Mouse (Mus musculus) heart, embryonic 12.5 days (tissue): ENCODE data around the gene Pkig. TPM values are rescaled to one million over a fixed set of nuclear protein-coding genes. Genes with fewer than 3 reads are reported as not detected.

Source experiments
- ATAC-seq: fragments of 200-750 bp; cut with Nextera tagmentation; 2 replicates; pipeline ENCODE4 v1.8.0; 2017; ENCODE audit warnings: moderate TSS enrichment, moderate library complexity; ENCODE audit not compliant: insufficient number of reproducible peaks, low FRiP score
- H3K27ac ChIP-seq: fragments of 300-500 bp; sonication (generic); 2 replicates; pipeline ENCODE4 v1.5.1; 2016; ENCODE audit warnings: mild to moderate bottlenecking, moderate library complexity; ENCODE audit not compliant: poor library complexity, severe bottlenecking
- H3K27me3 ChIP-seq: fragments of 300-500 bp; sonication (generic); replicated peaks from 2 replicates; pipeline ENCODE4 v1.6.1; 2016; ENCODE audit warnings: mild to moderate bottlenecking, moderate library complexity
- H3K36me3 ChIP-seq: fragments of 300-500 bp; sonication (generic); 2 replicates; pipeline ENCODE4 v1.6.1; 2016; ENCODE audit warnings: mild to moderate bottlenecking, moderate library complexity
- H3K4me1 ChIP-seq: fragments of 300-500 bp; sonication (generic); replicated peaks from 2 replicates; pipeline ENCODE4 v1.6.1; 2016; ENCODE audit warnings: mild to moderate bottlenecking
- H3K4me2 ChIP-seq: fragments of 300-500 bp; sonication (generic); 2 replicates; pipeline ENCODE4 v1.6.1; 2016; ENCODE audit warnings: mild to moderate bottlenecking, moderate library complexity
- H3K4me3 ChIP-seq: fragments of 300-500 bp; sonication (generic); 2 replicates; pipeline ENCODE4 v1.5.1; 2016; ENCODE audit warnings: mild to moderate bottlenecking
- H3K9ac ChIP-seq: fragments of 300-500 bp; sonication (generic); 2 replicates; pipeline ENCODE4 v1.6.1; 2016; ENCODE audit warnings: mild to moderate bottlenecking, moderate library complexity
- H3K9me3 ChIP-seq: fragments of 300-500 bp; sonication (generic); replicated peaks from 2 replicates; pipeline ENCODE4 v1.6.1; 2016; ENCODE audit warnings: mild to moderate bottlenecking, moderate library complexity
- WGBS: fragments of 180-500 bp; shearing (Covaris S2); methylation state at CpG from one replicate; pipeline ENCODE4 v1.1.7; 2016; 5-methylcytosine and 5-hydroxymethylcytosine counted together
- polyA plus RNA-seq: library from polyadenylated mRNA; unstranded; fragments of >200 nt; fragmentation: Nextera tagmentation; extraction: Ambion mirVana; gene quantifications from 2 replicates; pipeline ENCODE4 v1.2.1, GENCODE M21; 2016

The Pkig gene
- polyA plus RNA-seq, 1 experiment from 2014 or later = 233 TPM

DNA sequence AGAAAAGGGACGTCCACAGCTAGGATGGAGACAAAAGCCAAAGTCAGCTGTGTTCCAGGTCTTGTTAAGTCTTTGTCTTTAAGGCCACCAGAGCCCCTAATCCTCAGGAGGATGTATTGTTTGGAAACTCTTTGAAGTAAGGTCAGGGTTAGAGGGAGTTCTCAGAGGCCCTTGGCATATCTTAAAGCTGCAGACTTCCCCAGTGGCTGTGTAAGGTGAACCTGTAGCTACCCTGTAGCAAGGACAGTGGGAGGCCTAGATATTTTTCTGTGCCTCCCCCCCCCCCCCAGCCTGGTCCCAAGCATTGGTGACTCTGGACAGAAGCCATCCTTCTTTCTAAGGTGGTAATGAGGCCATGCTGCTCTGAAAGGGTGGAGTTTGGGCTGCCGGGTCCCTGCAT, 38.6 kb downstream of the Pkig start:
- WGBS = 44% methylated on average over 2 of the region's 2 CpGs
- Histone ChIP-seq H3K27ac (peak overlapping the region; percentile 94), H3K27me3 (no peaks in the 10 kb centered on the region), H3K4me2 (no peak overlapping the region), H3K36me3 (no peaks in the 10 kb centered on the region), H3K9ac (no peak overlapping the region), H3K4me3 (no peak overlapping the region), H3K9me3 (no peaks in the 10 kb centered on the region), H3K4me1 (peaks cover 73% of the 10 kb centered on the region)
- peak; percentile 54; the same call in 1 of the 2 replicates for ATAC-seq

DNA sequence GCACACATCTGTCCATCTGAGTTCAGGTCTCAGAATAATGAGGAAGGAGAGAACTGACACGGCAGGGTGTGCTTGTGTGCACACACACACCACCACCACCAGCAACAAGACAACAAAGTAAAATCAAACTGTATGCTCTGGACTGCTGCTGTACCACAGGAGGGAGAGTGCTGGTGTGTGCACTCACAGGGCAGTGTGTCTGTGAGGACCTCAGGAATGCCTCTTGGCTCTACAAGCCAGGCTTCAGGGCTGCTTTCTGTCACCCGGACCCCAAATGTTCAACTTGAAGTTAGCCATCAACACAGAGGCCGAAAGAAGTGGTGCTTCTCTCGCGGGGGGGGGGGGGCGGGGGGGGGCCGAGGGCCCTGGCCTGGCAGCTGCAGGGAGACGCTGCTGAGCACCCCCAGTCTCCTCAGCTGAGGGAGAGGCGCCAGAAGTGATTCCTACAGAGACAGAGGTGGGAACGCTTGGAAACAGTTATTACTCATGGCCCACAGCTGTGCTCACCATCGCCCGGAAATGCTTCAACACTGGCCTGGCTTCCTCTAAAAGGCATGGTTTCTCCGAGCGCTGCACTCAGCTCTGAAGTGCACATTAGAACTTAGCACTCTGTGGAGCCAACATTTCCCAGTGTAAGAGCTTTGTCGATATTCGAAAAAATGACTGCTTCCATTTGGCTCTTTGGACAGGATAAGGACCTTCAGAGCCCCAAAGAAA, 39.7 kb downstream of the Pkig start:
- Histone ChIP-seq H3K9ac (peak overlapping the region; percentile 67), H3K4me1 (peaks cover 73% of the 10 kb centered on the region), H3K4me2 (peak overlapping the region; percentile 45), H3K27me3 (no peaks in the 10 kb centered on the region), H3K9me3 (no peaks in the 10 kb centered on the region), H3K27ac (peak overlapping the region; percentile 94), H3K4me3 (no peak overlapping the region), H3K36me3 (no peaks in the 10 kb centered on the region)
- WGBS = 29% methylated on average over 16 of the region's 16 CpGs
- 0 out of 2 replicates have a peak, but pooled peaks have one; percentile 10 for ATAC-seq

DNA sequence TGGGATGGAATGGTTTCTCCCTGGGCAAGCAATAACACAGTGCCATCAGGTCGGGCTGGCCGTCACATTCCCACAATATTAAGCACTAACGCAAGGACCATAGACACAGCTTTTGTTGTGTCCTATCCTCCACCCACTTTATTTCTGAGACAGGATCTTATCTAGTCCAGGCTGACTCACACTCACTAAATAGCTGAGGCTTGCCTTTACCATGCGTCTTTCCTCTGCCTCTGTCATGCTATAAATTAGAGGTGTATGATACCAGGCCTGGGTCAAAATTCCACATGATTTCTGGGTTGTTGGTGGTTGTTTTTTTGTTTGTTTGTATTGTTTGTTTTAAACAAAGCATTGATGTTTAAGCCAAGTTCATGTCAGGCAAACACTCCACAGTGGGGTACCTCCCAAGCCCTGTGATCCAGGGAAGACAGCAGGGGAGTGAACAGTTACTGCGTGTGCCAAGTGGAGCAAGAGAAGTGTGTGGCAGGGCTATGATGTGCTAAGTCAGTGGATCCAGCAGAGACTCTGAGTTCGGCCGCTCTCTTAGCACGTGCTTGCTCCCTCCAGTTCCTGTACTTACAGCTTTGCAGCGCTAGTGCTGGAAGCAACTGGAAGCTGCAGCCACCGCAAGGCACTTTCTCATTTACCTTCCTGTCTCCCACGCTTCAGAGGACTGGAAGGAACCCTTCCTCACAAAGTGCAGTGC, 41.0 kb downstream of the Pkig start:
- no peaks in the 10 kb centered on the region for H3K27me3 ChIP-seq
- no peaks in the 10 kb centered on the region for H3K36me3 ChIP-seq
- peaks cover 71% of the 10 kb centered on the region for H3K4me1 ChIP-seq
- H3K4me3 ChIP-seq = no peak overlapping the region
- H3K9ac ChIP-seq = 0 out of 2 replicates have a peak overlapping the region, but pooled peaks have one; percentile 0
- no peak overlapping the region for H3K4me2 ChIP-seq
- WGBS = 65% methylated on average over 11 of the region's 11 CpGs
- H3K9me3 ChIP-seq = no peaks in the 10 kb centered on the region
- 0 out of 2 replicates have a peak overlapping the region, but pooled peaks have one; percentile 0 for H3K27ac ChIP-seq
- ATAC-seq = no peak

DNA sequence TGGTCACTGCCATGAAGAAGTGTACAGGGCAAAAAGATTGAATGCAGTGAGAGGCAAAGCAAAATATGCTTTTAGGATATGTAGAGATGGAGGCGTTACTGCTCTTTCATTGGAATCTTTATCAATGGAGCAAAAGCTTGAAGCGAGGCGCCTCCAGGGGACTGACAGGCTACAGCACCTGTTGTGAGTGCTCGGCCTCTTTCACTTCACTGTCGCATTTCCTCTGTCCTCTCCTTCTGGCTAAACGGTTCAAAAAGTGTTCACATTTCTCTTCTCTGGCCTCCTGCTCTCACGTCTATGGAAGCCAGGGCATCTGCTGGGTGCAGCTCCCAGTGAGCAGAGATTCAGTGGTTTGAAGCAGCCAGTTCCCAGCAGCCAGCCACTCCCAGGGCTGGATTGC, 44.2 kb downstream of the Pkig start:
- Histone ChIP-seq H3K9ac (peak overlapping the region; percentile 50), H3K4me2 (no peak overlapping the region), H3K9me3 (no peaks in the 10 kb centered on the region), H3K27ac (peak overlapping the region; percentile 36; the same call in 1 of the 2 replicates), H3K4me3 (no peak overlapping the region), H3K4me1 (peaks cover 56% of the 10 kb centered on the region), H3K36me3 (peaks cover 15% of the 10 kb centered on the region), H3K27me3 (no peaks in the 10 kb centered on the region)
- WGBS = 56% methylated on average over 7 of the region's 7 CpGs
- ATAC-seq = no peak

DNA sequence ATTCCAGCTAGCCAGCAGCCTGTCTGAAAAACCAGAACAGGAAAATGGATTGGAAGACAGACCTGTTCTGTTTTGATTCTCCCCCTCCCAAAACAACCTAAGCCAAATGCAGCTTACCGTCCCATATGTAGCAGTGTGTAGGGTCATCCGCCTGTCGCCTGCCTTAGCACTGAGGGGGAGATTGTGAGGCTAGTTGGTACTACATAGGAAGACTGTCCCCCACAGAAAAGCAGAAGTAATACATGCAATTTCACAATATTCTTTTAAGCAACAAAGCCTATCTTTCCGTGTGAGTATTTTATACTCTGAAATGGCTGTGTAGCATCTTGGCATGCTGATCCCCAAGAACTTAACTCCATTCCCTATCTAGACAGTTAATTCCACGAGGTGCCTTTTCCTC, 44.7 kb downstream of the Pkig start:
- no peaks in the 10 kb centered on the region for H3K27me3 ChIP-seq
- no peak overlapping the region for H3K4me3 ChIP-seq
- no peaks in the 10 kb centered on the region for H3K9me3 ChIP-seq
- peak overlapping the region; percentile 50 for H3K9ac ChIP-seq
- H3K36me3 ChIP-seq = peaks cover 15% of the 10 kb centered on the region
- WGBS = 64% methylated on average over 5 of the region's 5 CpGs
- peak overlapping the region; percentile 36; the same call in 1 of the 2 replicates for H3K27ac ChIP-seq
- H3K4me2 ChIP-seq = no peak overlapping the region
- peaks cover 52% of the 10 kb centered on the region for H3K4me1 ChIP-seq
- no peak for ATAC-seq

DNA sequence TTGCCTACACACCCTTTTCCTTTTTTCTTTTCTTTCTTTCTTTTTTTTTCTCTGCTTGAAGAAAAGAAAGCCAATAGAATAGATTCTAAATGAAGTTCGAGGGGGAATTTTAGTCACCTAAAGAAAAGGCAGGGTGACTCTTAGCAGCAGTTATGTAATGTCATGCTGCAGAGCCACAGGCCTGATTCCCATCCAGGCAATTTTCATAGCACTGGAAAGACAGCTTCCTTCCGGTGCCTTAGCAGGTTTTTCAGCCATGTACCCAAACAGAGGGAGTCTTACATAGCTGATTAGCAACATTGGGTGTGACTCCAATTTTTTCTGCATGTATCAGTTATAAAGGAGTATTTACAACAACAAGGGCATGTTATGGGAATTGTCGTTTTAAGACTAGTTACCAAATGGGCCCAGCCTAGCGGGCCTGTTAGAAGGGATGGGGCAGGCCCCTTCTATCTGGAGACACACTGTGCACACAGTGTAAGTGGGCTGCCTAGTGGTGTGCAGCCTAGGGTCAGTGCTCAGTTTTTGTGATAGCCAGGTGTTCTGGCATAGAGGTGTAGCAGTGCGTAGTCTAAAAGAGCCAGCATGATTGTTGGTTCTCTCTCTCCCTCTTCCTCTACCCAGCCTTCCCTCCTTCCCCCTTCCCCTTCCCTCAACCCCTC, 45.5 kb downstream of the Pkig start:
- Histone ChIP-seq H3K9me3 (no peaks in the 10 kb centered on the region), H3K4me1 (peaks cover 52% of the 10 kb centered on the region), H3K4me3 (no peak overlapping the region), H3K4me2 (no peak overlapping the region), H3K9ac (no peak overlapping the region), H3K27ac (no peak overlapping the region), H3K27me3 (no peaks in the 10 kb centered on the region), H3K36me3 (peaks cover 15% of the 10 kb centered on the region)
- no peak for ATAC-seq
- WGBS = 85% methylated on average over 5 of the region's 5 CpGs

DNA sequence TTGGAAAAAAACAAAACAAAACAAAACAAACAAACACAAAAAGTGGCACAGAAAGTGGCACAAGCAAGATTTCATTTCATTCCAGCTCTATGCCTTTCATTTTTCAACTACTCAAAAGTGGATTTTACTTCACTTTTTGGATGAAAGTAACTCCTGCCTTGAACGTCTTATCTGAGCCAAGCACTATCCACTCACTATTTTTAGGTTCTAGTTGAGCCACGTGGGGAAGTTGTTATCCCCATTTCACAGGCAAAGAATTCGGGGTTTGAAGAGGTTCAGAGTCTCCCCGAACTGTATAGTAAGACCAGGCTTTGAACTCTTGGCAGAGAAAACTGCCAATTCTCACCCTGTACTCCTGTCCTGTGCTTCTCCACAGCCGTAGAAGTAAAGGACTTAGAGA, 50.1 kb downstream of the Pkig start:
- whole genome bisulfite sequencing = 37% methylated on average over 5 of the region's 5 CpGs
- peaks cover 63% of the 10 kb centered on the region for H3K4me1 ChIP-seq
- H3K4me3 ChIP-seq = no peak overlapping the region
- no peak for ATAC-seq
- peak overlapping the region; percentile 44 for H3K27ac ChIP-seq
- H3K4me2 ChIP-seq = no peak overlapping the region
- peaks cover 15% of the 10 kb centered on the region for H3K36me3 ChIP-seq
- no peaks in the 10 kb centered on the region for H3K27me3 ChIP-seq
- no peak overlapping the region for H3K9ac ChIP-seq
- H3K9me3 ChIP-seq = no peaks in the 10 kb centered on the region

DNA sequence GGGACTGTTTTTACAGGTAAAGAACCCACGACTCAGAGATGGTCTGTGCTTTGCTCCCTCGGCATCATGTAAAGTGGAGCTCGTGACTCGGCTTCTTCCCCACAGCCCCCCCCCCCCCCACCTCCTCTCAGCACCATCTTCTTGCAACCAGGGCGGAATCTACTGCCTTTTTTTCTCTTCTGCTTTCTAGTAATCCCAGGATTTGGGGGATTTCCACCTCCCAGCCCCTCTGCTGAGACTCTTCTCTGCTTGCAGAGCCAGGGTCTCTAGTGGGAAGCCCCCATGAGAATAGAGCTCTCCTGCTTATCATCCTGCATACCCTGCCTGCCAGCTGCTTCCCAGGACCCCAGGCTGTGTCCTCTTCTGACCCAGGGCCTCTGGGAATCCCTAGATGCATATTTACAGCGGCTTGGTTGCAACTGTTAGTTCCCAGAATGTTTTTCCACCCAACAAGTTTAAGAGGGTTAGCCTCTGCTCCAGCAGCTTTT, 50.6 kb downstream of the Pkig start:
- H3K4me2 ChIP-seq = no peak overlapping the region
- peaks cover 15% of the 10 kb centered on the region for H3K36me3 ChIP-seq
- H3K27me3 ChIP-seq = no peaks in the 10 kb centered on the region
- H3K4me3 ChIP-seq = no peak overlapping the region
- H3K9ac ChIP-seq = no peak overlapping the region
- ATAC-seq = no peak
- no peaks in the 10 kb centered on the region for H3K9me3 ChIP-seq
- WGBS = 54% methylated on average over 6 of the region's 6 CpGs
- peaks cover 63% of the 10 kb centered on the region for H3K4me1 ChIP-seq
- H3K27ac ChIP-seq = peak overlapping the region; percentile 44

DNA sequence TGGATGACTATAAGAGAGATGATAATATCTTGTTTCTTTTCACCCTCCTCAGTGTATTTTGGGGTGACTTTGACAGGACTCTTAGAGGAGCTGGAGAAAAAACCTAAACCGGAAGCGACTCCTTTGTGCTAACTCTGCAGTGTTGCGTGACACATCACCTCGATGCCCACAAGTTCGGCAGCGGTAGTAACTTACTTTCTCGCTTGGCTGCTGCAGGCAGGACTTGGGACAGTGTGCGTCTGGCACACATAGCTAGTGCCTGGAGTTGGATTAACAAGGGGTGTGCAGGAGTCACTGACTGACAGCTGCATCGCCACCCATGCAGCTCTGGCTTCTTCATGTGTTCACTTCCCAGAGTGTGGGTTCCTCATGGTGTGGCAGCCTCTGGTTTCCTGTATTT, 51.8 kb downstream of the Pkig start:
- Histone ChIP-seq H3K4me3 (no peak overlapping the region), H3K9me3 (no peaks in the 10 kb centered on the region), H3K27me3 (no peaks in the 10 kb centered on the region), H3K36me3 (peaks cover 11% of the 10 kb centered on the region), H3K27ac (peak overlapping the region; percentile 43; the same call in 1 of the 2 replicates), H3K4me2 (no peak overlapping the region), H3K9ac (0 out of 2 replicates have a peak overlapping the region, but pooled peaks have one; percentile 43), H3K4me1 (peaks cover 51% of the 10 kb centered on the region)
- WGBS = 87% methylated on average over 9 of the region's 9 CpGs
- no peak for ATAC-seq

DNA sequence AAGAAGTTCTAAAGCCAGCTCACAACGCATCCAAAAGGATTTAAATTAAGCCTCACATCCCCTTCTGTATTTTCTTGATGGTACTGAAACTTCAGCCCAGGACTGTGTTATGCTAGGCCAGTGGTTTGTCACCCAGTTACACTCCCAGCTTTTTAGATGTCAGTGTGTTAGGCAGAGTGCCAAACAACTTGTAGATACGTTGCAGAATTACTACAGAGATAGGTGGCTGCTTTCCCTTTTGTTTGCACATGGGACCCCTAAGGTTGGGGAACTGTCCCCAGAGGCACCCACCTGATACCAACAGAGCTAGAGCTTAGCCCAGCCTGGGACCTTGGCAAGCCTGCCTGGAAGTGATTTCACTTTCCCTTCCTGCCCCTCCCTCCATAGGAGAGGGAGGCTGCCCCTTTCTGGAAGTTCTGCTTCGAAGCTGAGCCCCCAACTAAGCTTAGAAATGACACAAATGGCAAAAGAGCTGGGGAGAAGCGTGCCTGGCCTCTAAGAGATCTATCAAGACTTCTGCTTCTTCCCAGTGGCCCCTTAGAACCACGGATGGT, 52.5 kb downstream of the Pkig start:
- 57% methylated on average over 5 of the region's 5 CpGs for WGBS
- H3K9me3 ChIP-seq = no peaks in the 10 kb centered on the region
- H3K27ac ChIP-seq = peak overlapping the region; percentile 43; the same call in 1 of the 2 replicates
- no peaks in the 10 kb centered on the region for H3K27me3 ChIP-seq
- H3K36me3 ChIP-seq = peaks cover 5% of the 10 kb centered on the region
- peaks cover 54% of the 10 kb centered on the region for H3K4me1 ChIP-seq
- ATAC-seq = no peak
- 0 out of 2 replicates have a peak overlapping the region, but pooled peaks have one; percentile 43 for H3K9ac ChIP-seq
- no peak overlapping the region for H3K4me2 ChIP-seq
- no peak overlapping the region for H3K4me3 ChIP-seq
